In the genomic region with DNA sequence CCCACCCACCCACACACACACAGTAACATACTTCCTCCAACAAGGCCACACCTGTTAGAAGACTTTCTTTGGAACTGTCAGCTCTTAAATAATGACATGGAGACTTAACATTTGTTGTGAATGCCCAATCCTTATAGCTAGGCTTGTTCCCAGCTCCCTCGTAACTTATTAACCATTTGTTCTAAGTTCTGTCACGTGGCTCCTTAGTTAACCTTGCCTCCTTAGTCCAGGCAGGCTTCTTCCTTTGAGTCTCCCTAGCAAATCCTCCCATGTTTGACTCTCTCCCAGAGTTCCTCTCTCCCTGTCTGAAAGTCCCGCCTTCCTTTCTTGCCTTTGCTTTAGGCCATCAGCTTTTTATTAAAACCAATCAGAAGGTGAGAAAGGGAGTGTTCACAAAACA, we compare ENCODE assay signal across 12 mouse cellular contexts.
"Had no signal": no experiment of that assay in that cellular context is flagged by ENCODE, and none has a peak within 500 bp of the region (broad histone marks: within the 10 kb centered on the region; RNA-seq: fewer than 3 reads in every experiment).

No protein-coding gene starts in this region.

- H3K27me3 ChIP-seq: liver, embryonic 13.5 days had no signal

- DNase-seq: kidney, adult 18-20 months; layer of hippocampus, adult 9-11 months; liver, embryonic 13.5 days; lung, adult 2 months; lung, postnatal 14 days; lung, postnatal 4 days; midbrain, embryonic 14.5 days; thymus, adult 2 months; thymus, postnatal 14 days; thymus, postnatal 4 days had no signal

- H3K36me3 ChIP-seq: liver, embryonic 13.5 days had no signal

- H3K4me3 ChIP-seq: layer of hippocampus, adult 2 months; liver, embryonic 13.5 days had no signal

- H3K4me2 ChIP-seq: liver, embryonic 13.5 days; midbrain, embryonic 11.5 days had no signal

- H3K9me3 ChIP-seq: liver, embryonic 13.5 days had no signal

- H3K27ac ChIP-seq: layer of hippocampus, adult 2 months; liver, embryonic 13.5 days had no signal

- H3K4me1 ChIP-seq: liver, embryonic 13.5 days had no signal

- H3K9ac ChIP-seq: liver, embryonic 13.5 days had no signal
